Mouse (Mus musculus) cerebellum, adult (tissue): ENCODE measurements around the gene Fgr.

Experiments
- ATAC-seq: cut with Nextera tagmentation; 2 replicates; pipeline ENCODE4 v1.9.2; 2017; ENCODE audit warnings: mild to moderate bottlenecking, moderate library complexity, mixed read lengths; ENCODE audit not compliant: insufficient number of reproducible peaks, low FRiP score, low TSS enrichment

The Fgr gene

DNA sequence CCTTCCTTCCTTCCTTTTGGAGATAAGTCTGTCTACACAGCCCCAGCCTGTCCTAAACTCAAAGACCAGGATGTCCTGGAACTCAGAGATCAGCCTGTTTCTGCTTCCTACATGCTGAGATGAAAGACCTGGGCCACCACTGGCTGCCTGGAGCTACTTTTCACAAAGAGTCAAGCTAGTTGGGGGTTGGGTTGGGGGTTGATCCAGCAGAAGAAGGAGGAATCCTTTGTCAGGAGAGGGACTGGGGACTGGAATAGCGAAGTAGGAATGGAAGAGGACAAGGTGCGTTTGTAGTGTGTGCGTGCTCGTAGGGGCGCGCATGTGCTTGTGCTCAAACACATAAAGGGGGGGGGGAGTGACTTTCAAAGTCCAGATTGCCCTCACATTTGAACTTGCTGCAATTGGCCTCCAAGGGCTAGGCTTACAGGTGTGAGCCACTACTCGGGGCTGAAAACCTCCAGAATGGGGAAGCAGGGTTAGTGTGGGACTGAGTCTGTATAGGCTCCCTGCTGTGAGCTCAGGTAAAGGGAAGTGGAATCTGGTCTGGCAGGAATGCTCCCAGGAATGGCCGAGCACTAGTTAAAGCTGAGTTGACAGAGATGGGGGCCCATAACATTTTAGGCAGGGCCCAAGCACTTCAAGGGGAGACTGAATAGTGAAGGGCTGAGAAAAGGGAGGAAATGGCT is 58.7 kb downstream of the Fgr start:
- no peak for ATAC-seq

DNA sequence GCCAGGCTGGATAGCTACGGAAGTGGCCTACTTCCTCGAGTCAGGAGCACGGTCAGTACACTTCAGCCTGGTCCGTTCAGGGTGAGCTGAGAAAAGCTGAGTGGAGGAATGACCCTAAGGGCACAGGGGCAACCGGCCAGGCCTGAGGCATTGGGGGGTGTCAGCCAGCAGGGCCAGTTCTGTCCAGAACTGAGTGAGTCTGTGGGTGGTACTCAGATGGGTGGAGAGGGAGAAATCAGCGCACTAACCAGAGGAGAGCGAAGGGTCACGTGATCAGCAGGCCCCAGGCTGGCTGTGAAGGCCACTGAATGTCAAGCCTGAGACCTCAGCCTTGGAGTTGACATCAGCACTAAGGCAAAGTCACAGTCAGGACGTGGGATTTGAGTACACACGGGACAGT is 60.6 kb downstream of the Fgr start:
- no peak for ATAC-seq

DNA sequence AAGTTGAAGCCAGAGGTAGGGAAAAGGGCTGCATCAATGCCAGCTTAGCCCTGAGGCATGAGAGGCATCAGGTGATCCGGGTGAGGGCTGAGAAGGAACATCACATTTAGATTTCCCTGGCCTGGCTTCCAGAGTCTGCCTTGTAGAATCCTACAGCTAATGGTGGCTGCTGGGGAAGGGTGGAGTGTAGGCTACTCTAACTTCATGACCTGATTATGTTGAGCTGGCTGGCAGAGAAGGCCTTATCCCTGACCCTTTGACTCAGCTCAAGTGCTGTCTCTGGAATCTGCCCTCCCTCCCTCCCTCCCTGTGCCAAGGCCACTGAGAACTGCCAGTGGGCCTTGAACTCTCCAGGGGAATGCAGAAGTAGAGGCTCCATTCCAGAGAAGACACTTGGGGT is 61.6 kb downstream of the Fgr start:
- ATAC-seq, result no peak

DNA sequence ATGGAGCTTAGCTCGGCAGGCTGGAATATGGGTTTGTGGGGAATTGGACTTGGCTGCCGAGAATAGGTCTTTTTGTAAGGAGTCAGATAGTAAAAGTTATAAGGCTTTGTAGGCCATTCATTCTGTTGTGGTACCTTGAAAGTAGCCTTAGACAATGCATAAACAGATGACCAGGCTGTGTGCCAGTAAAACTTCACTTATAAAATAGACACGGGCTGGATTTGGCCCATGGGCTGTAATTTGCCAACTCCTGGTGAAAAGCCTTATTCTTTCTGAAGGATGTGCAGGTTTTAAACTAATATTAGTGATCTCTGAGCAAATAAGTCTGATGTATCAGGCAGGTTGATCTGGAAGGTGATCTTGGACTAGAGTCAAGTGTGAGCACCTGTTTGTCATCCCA is 62.1 kb downstream of the Fgr start:
- no peak for ATAC-seq

DNA sequence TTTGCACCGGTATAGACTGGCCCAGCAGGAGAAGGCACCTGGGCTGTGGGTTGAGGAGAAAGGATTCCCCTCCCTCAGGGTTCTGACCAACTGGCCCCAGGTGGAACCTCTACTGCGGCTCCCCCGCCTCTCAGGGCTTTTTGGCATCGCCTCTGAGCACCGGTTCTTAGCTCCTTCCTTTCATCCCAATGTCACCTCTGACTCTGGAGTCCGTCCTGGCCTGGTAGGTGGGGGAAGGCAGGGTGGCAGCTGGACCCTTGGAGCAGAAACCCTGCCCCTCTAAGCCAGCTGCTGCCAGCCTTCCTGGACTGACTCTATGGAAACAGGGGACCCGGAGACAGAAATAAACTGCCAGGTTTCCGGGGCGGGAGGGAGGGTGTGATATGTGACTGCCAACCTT is 63.4 kb downstream of the Fgr start:
- ATAC-seq, result no peak

DNA sequence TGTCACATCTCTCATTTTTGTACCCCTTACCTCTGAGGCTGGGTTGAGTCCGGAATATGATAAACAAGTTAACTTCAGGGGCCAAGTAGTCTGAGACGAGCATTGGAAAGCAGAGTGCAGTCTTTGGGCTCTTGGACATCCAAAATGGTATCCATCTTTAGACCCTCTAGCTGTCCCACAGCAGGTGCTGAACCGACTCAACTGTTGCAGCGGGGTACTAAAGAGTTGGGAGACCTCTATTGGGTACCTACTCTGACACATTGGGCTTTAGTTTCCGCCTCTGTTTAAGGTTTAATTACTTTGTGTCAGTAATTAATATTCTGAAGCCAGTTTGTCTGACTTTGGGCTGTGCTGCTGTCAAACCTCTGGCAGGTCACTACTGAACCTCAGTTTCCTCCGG is 63.9 kb downstream of the Fgr start:
- ATAC-seq, result no peak

DNA sequence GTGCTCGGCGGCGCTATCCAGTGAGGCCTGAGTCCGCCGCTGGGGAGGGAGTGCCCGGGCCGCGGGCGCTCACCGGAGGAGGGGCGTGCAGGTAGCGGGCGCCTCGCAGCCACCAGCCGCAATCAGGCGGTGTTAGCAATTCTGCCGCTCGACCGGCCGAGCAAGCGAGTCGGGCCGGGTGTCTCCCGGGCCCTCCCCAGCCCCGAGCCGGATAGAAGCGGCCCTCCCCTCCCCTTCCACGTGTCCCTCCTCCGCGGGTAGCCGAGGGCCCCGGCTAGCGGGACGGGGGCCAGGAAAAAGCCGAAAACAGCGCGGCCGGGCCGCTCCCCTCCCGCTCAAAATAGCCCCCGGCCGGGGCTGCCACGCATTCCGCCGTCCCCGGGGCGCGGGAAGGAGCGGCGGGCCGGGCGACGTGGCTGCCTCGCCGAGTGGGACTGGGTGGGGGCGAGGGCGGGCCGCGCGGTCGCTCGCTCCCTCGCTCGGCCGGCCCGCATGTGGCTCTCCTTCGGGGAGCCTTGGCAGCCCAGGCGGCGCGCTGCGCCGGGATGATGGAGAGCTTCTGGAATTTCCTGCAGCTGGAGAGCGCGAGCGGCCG is 64.7 kb downstream of the Fgr start:
- ATAC-seq, result 0 out of 2 replicates have a peak, but pooled peaks have one; percentile 38

DNA sequence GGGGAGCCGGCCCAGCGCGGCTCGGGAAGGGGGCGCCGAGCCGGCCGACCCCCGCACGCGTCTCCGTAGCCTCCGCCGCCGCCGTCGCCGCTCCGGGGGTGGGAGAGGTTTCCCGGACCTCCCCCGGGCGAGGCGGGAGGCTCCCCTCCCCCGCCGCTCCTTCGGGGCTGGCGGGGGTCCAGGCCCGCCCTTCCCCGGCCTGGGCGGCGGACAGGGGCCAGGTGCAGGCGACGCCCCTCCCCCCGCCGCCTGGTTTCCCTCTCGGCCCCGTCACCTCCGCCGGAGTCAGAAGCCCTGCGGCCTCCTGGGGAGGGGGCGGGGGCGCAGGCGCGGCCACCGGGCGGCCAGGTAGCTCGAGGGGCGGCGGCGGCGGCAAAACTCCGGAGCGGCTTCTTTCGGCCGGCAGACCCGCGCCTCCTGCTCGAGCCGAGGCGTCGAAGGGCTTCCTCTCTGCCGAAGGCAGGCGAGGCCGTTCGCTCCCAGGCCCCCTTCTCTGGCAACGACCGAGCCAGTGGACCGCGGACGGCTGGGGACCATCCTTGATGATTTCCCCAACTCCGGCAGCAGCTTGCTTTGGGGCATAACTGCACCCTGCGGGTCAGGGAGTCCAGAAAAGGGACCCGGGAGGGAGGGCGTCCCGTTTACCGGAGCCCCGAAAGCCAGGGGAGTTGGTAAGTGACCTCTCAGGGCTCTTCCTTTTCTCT is 65.4 kb downstream of the Fgr start:
- ATAC-seq, result no peak

DNA sequence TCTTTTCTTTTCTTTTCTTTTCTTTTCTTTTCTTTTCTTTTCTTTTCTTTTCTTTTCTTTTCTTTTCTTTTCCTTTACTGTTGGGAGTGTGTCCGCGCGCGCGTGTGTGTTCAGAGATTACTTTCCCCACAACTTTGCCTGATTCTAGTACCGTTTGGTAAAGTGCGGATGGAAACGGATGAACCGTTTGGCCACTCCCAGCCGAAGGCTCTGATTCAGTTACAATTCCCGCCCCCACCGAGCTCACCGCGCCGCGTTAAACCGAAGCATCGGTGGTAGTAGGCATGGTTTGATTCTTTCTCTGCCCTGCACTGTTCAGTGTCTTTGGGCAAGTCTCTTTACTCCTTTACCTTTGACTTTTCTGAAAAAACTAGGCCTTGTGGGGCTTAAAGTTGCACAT is 65.9 kb downstream of the Fgr start:
- no peak for ATAC-seq

DNA sequence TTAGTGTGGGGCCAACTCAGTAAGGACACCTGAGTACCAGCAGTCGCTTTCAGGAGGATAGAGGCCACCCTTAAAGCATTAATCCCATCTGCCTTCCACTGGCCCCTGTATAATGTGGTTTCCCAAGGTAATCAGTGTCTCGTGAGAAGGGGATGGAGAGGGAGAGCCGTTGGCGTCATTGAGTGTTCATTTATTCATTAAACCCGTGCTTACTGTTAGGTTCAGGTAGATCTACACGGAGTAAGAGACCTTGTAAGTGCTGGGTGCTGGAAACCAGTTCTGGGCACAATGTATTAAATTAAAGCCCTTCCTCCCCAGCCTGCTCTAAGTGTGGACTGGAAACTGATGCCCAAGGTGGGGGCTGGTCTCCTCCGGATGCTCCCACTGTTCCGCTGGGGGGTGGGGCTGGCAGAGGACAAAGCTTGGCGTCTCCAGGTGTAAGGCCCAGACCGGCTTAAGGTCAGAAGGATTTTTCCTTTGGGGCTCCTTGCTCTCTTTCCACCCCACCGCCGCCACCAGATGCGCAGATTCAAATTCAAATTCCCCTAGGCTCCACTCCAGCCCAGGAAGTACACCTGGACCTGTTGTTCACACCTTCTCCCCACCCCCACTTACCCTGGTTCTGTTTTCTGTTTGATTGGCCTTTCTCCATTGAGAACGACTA is 66.5 kb downstream of the Fgr start:
- no peak for ATAC-seq

DNA sequence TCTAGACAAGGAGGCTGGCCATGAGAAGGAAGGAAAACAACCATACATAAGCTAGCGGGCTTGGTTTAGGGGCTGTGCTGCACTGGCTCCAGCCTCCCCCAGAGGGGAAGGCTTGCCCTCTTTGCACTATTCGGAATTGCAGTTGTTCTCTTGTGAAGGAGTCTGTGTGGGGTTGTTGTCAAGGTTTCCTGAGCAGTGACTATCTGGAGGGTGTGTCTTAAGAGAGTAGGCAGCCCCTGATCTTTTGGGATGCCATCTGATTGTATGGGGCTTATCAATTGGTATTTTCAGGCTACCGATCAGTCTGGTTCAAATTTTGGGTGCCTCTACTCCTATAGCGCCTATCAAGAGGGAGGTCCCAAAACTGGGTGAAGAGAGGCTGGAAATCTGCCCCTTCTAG is 68.3 kb downstream of the Fgr start:
- ATAC-seq, result no peak

DNA sequence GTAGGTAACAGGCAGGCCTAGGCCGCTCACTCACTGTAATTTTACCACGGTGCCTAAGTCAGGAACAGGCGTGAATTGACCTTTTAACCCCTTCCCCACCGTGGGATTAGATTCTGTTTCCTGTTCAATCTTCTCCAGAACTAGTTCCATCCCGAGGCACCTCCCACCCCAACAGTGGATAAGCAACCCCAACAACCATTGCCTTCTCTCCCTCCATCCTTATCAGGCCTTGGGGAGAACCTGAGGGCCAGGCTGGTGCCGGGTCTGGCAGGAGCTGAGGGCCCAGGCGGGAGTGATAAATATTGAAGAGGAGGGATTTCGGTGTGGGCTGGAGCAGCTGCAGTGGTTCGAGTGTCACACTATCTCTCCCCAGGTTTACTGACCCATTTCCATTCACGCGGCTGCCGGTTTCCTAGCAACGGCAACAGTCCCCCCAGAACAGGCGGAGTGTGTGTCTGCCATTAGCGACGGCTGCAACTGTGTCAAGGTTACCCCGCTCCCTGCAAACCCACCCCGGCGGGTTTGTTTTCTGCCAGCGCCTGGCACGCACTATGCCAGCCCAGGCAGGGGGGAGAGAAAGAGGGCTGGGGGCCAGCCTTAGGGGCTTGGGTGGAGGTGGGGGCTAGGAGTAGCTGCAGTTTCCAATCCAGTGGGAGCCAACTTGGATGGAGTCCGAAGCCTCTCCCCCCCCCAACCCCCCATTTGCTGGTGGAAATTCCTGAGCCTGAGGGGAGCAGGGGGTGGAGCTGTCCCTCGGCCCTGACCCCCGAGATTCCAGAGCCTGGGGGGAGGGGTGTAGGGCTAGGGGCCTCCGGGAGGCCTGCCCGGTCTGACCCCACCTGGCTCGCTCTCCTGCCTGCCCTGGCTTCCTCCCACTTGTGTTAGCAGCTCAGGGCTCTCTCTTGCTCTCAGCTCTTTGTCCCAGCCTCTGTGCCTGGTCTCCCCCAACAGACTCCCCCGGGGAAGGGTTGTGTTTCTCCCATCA is 69.0 kb downstream of the Fgr start:
- no peak for ATAC-seq

DNA sequence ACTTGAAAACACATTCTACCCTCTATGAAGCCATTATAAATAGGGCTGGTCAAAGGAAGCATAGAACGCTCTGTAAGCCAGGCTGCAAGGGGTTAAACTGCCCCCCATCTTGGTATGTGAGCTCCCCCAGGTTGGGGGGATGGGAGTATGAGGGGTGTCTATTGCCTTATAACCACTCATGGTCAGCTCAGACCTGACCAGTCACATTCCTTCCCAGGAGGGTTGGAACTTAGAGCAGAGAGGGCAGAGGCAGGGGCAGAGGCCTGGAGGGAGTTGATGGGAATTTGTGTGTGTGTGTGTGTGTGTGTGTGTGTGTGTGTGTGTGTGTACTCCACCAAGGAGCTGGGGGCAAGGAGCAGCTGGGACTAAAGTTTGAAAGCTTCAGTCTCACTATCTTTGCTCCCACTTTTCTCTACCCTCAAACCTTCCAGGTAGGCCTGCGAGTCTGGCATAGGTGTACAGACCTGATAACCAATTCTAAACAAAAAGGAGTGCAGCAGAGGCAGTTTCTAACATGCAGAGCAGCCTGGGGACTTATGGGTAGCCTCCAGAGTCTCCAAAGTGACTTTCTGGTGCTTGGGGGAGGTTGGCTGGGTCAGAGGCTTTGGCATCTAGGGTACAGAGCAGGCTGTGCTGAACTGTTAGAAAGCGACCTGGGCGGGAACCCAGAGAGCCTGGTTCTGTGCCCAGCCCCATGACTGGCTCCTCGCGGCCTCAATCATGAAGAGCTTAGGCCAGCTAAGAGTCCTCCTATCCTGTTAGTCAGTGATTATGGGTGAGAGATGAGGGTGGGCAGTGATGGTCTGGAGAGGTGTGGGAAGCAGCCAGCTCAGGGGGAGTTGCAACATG is 70.1 kb downstream of the Fgr start:
- ATAC-seq, result no peak

DNA sequence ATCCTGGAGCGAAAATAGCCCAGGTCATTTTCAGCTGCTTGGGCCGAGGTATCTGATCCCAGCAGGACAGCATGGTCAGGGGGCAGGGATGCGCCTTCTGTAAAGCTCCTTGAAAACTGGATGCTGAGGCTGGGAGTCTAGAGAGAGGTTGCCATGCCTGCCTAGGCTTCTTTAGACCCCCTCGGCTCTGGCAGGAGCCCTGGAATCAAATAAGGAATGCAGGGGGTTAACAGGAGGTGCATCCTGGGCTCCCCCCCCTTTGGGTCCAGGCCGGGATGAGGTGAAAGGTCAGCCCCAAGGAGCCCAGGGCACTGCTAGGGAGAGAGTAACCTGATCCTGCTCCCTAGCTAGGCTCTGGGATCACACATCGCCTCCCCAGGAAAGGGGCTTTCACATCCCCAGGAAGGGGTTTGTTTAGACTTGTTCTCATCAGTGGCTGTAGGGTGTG is 70.8 kb downstream of the Fgr start:
- no peak for ATAC-seq

DNA sequence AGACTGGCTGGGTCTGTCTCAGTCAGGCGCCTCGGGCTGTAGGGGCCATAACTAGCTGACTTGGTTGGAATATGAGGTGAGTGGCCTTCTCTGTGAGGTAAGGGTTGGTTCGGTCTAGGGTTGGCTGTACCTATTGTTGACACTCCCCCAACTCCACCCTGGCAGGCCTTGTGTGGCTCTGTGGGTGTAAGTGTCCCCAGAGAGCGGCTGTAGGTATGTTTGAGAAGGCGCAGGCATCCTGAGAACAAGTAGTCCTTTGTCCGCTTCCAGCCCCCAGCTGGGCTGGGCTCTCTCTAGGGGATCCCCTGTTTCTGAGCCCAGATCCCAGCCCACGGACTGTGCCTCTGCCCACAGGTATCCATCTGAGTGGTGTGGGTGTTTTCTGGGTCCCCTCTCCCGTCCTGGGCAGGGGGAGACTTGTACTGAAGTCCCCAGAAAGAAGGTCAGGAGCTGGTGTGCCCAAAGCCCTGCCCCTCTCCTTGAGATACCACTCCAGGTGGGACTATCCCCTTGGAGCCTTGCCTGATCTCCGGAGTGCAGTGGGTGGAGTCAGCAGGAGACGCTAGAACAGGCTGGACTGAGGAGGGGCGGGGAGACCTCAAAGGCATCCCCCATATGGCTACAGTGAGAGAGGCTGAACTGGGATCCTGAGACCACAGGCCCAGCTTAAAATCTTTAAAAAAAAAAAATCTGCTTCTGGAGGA is 72.0 kb downstream of the Fgr start:
- ATAC-seq, result no peak

DNA sequence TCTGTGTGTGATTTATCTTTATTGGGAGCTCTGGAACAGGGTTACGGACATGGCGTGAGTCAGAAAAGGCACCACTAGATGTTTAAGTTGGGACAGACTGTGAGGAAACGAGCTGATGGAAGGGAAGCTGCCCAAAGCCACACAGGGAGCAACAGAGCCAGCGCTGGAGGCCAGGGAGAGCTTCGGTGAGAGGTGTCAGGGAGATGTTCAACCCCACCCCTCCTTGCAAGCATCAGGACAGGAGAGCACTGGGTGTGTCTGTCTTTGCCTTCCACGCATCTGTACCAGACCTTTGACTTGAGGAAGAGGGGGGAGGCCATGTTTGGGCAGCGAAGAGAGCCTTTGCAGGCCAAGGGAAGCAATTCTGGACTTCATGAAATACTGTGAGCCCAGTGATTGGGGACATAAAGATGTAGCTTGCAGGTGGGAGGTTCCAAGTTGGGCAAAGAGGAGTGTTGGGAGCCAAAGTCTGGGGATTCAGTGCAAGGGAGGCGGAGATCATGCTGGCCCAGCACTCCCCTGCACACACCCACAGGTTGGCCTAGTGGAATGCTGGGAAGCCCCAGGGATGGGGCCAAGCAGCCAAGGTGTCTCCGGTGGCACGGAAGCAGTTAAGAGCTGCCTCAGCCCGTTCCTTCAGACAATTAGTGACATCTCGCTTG is 72.9 kb downstream of the Fgr start:
- no peak for ATAC-seq

DNA sequence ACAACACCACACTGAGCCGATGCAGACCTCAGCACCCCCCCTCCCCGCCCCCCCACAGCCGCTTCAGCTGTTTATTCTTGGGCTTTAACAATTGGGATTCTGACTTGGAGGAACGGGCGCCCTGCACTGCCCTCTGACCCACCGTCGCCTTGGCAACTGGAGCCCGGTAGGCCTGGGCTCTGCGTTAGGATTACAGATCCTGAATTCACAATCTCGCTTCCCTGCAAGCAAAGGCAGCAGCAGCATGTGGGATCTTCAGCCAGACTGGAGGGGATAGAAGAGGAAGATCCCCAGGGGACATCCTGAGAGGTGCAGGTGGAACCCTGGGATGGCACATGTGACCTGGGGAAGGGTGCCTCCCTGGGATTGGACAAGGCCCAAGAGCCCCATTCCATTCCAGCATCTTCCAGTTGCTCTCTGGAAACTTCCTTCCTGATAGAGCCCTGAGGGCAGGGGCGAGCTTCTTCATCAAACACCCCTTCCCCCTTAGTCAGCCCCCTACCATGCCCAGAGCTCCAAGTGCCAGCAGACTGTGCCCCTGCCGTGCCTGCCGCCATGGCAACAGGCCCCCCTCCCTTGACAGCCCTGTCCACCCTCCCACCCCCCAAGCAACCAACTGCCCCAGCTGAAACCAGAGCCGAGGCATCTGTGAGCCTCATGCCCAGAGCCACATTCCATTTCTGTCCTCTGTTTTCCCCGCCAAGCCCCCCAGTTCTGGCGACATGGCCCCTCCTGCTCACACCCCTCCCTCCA is 73.6 kb downstream of the Fgr start:
- no peak for ATAC-seq
